Mouse (Mus musculus) limb, embryonic 15.5 days (tissue): ENCODE results near the gene Ppil6. TPM values are rescaled to one million over a fixed set of nuclear protein-coding genes. Genes with fewer than 3 reads are reported as not detected.
A peak's percentile ranks its signal among the peaks of the same experiment; 100 is the strongest.

Experiments
- ATAC-seq: fragments of 200-750 bp; cut with Nextera tagmentation; 2 replicates; pipeline ENCODE4 v1.8.0; 2017; ENCODE audit warnings: low read depth, moderate TSS enrichment; ENCODE audit not compliant: insufficient number of reproducible peaks, low FRiP score, low TSS enrichment
- H3K27ac ChIP-seq: fragments of 300-500 bp; sonication (generic); 2 replicates; pipeline ENCODE4 v1.5.1; 2015; ENCODE audit warnings: moderate library complexity, mild to moderate bottlenecking, inconsistent platforms
- H3K27me3 ChIP-seq: fragments of 300-500 bp; sonication (generic); 2 replicates; pipeline ENCODE4 v1.6.1; 2015; ENCODE audit warnings: inconsistent platforms
- H3K36me3 ChIP-seq: fragments of 300-500 bp; sonication (generic); 2 replicates; pipeline ENCODE4 v1.6.1; 2015; ENCODE audit warnings: inconsistent platforms
- H3K4me1 ChIP-seq: fragments of 300-500 bp; sonication (generic); 2 replicates; pipeline ENCODE4 v1.6.1; 2015; ENCODE audit warnings: inconsistent platforms
- H3K4me2 ChIP-seq: fragments of 300-500 bp; sonication (generic); 2 replicates; pipeline ENCODE4 v1.6.1; 2015; ENCODE audit warnings: mild to moderate bottlenecking, inconsistent platforms
- H3K4me3 ChIP-seq: fragments of 300-500 bp; sonication (generic); 2 replicates; pipeline ENCODE4 v1.5.1; 2015; ENCODE audit warnings: mild to moderate bottlenecking, inconsistent platforms
- H3K9ac ChIP-seq: fragments of 300-500 bp; sonication (generic); 2 replicates; pipeline ENCODE4 v1.6.1; 2015; ENCODE audit warnings: inconsistent platforms
- H3K9me3 ChIP-seq: fragments of 300-500 bp; sonication (generic); 2 replicates; pipeline ENCODE4 v1.6.1; 2016; ENCODE audit warnings: inconsistent platforms
- WGBS: fragments of 180-500 bp; shearing (Covaris S2); methylation state at CpG from one replicate; pipeline ENCODE4 v1.1.7; 2015; 5-methylcytosine and 5-hydroxymethylcytosine counted together
- polyA plus RNA-seq: library from polyadenylated mRNA; unstranded; fragments of >200 nt; fragmentation: Nextera tagmentation; extraction: Ambion mirVana; gene quantifications from 2 replicates; pipeline ENCODE4 v1.2.1, GENCODE M21; 2015

Ppil6 gene
- polyA plus RNA-seq, 1 experiment from 2014 or later, result 0.18 TPM

DNA sequence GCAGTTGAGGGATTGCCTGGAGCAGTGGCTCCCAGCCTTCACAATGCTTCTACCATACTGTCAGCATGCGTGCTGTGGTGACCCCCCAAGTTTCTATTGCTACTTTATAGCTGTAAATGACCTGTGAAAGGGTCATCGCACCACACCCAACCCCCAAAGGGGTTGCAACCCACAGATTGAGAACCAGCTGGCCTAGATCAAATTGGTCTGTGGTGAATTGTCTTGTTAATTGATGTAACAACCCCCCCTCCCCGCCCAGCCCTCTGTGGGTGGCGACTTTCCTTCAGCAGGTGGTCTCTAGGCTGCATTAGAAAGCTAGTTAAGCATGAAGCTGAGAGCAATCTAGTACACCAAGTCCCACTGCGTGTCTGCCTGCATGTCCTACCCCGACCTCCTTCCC is 22.9 kb upstream of the Ppil6 start:
- ATAC-seq, result no peak
- H3K9ac ChIP-seq, result no peak overlapping the region
- no peak overlapping the region for H3K27ac ChIP-seq
- no peaks in the 10 kb centered on the region for H3K4me1 ChIP-seq
- no peaks in the 10 kb centered on the region for H3K9me3 ChIP-seq
- H3K4me3 ChIP-seq, result no peak overlapping the region
- WGBS, result 42% methylated on average over 6 of the region's 6 CpGs
- no peaks in the 10 kb centered on the region for H3K27me3 ChIP-seq
- H3K36me3 ChIP-seq, result peaks cover 23% of the 10 kb centered on the region
- no peak overlapping the region for H3K4me2 ChIP-seq

DNA sequence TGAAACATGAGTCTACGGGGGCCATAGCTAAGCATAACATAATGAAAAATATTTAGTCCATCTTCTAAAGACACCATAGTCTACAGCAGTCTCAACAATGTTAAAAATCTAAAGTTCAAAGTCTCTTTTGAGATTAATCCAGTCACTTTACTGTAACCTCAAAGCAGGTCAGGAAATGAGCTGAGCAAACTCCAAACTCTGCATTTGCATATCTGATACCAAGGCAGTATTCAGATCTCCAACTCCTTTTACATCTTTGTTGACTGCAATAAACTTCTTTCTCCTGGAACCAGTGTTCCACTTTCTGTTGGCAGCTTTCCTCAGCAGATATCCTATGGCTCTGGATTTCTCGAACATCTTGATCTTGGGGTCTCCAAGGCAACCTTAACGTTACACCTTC is 19.5 kb upstream of the Ppil6 start:
- no peak overlapping the region for H3K27ac ChIP-seq
- H3K9ac ChIP-seq, result no peak overlapping the region
- peaks cover 7% of the 10 kb centered on the region for H3K4me1 ChIP-seq
- no peaks in the 10 kb centered on the region for H3K9me3 ChIP-seq
- peaks cover 8% of the 10 kb centered on the region; the same call in 1 of the 2 replicates for H3K36me3 ChIP-seq
- no peak overlapping the region for H3K4me3 ChIP-seq
- H3K4me2 ChIP-seq, result no peak overlapping the region
- WGBS, result 77% methylated on average over 3 of the region's 3 CpGs
- no peaks in the 10 kb centered on the region for H3K27me3 ChIP-seq
- ATAC-seq, result no peak

DNA sequence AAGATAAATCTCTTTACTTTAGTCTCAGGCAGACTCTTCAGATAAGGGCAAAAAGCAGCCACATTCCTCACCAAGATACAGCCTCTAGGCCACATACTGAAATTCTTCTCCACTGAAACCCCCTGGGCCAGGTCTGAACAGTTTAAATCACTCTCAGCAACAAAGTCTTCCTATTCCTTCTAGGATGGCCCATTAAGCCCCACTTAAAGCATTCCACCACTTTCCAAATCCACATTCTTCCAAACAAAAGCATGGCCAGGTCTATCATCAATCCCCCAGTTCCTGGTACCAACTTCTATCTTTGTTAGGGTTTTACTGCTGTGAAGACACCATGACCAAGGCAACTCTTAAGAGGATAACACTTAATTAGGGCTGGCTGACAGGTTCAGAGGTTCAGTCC is 17.7 kb upstream of the Ppil6 start:
- no peak overlapping the region for H3K27ac ChIP-seq
- H3K4me3 ChIP-seq, result no peak overlapping the region
- H3K27me3 ChIP-seq, result no peaks in the 10 kb centered on the region
- H3K36me3 ChIP-seq, result no peaks in the 10 kb centered on the region
- H3K4me2 ChIP-seq, result no peak overlapping the region
- H3K9me3 ChIP-seq, result no peaks in the 10 kb centered on the region
- no peak overlapping the region for H3K9ac ChIP-seq
- no peak for ATAC-seq
- peaks cover 20% of the 10 kb centered on the region for H3K4me1 ChIP-seq

GRCm38 (mm10) chr10:41472962-41473481 is 17.2 kb upstream of the Ppil6 start:
- no peak for ATAC-seq
- Histone ChIP-seq H3K27ac (no peak overlapping the region), H3K9me3 (no peaks in the 10 kb centered on the region), H3K9ac (no peak overlapping the region), H3K4me1 (peaks cover 25% of the 10 kb centered on the region), H3K27me3 (no peaks in the 10 kb centered on the region), H3K4me3 (no peak overlapping the region), H3K36me3 (no peaks in the 10 kb centered on the region), H3K4me2 (no peak overlapping the region)
- WGBS, result 71% methylated on average over 5 of the region's 5 CpGs

DNA sequence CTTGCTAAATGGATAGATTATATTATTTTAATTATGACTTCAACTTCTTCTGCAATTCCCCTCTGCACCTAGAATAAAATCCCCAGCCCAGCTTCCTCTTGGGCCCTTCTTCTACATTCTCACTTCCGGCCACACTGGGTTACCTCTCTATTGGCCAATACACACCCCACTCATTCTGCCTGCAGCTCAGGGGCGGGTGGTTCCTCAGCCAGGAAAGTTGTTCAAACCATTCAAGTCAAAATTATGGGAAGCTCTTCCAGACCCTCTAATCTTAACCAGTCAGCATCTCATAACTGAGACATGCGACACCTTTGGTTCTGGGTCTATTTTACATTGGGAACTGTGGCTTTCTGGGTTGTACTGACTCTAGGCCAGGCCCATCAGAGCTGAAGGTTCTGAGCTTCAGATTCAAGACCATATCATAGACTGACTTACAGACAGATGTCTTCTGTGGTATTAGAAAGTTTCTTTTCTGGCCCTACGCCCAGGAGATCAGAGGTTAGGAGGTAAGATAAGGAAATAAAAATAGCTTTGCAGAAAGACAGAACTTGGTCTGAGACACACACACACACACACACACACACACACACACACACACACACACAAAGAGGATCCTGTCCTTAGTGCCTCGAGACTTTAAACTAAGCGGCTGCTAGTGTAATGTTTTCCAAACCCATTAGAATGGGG is 16.3 kb upstream of the Ppil6 start:
- WGBS, result 75% methylated on average over 6 of the region's 6 CpGs
- Histone ChIP-seq H3K27ac (no peak overlapping the region), H3K27me3 (no peaks in the 10 kb centered on the region), H3K36me3 (peaks cover 3% of the 10 kb centered on the region; the same call in 1 of the 2 replicates), H3K4me2 (no peak overlapping the region), H3K4me1 (peaks cover 28% of the 10 kb centered on the region), H3K9me3 (no peaks in the 10 kb centered on the region), H3K4me3 (no peak overlapping the region), H3K9ac (no peak overlapping the region)
- ATAC-seq, result no peak

- Histone ChIP-seq H3K36me3 (peaks cover 13% of the 10 kb centered on the region), H3K27ac (peak overlapping the region; percentile 48), H3K4me3 (no peak overlapping the region), H3K4me1 (peaks cover 30% of the 10 kb centered on the region), H3K27me3 (no peaks in the 10 kb centered on the region), H3K9ac (no peak overlapping the region), H3K9me3 (no peaks in the 10 kb centered on the region), H3K4me2 (no peak overlapping the region)
- no peak for ATAC-seq
- 64% methylated on average over 1 of the region's 1 CpGs for whole genome bisulfite sequencing
Measured at GRCm38 (mm10) chr10:41474981-41475391, 15.3 kb upstream of the Ppil6 start.

DNA sequence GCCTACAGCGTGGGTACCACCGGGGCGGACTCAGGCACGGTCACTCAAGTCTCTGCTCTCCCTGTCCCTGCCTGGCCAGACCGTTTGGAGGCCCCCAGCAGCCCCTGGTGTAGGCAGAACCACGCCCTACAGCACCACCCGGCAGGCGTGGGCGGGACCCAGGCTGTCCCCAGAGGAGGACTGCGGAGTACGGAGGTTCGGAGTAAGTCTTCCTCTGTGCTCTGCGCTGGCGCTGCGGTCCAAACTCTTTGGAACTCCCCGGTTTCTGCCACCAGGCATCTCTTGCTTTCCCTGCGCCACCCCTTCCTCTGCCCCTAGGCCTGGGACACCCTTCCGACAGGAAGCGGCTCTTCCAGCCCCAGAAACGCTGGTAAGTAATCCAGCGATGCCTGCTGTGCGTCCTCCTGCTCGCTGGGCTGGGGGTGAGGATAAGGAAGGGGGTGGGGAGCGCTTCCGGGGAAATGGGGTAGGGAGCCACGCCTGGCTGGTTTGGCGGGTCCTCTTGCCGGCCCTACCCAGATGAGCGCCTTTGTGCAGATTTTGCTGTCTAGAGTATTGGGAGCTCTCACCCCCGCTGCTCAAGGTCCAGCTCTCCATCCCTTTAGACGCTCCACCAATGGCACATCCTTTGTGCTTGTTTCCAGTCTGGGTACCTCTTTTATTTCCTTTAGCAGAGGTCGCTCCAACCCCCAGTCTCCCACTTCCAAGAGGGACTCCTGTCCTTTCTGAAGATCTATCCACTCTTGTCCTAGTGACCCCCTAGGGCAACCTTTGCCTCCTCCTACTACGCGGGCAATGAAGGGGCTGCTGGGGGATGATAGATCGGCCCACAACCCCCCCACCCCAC is 13.8 kb upstream of the Ppil6 start, which contains the start of gene Mical1:
Mical1 (plus strand) TSS at position 144 of the 847 bp plus-strand sequence.
- WGBS, result under 1% methylated on average over 35 of the region's 35 CpGs
- H3K9ac ChIP-seq, result peak within 1 kb of the TSS; percentile 33
- H3K27me3 ChIP-seq, result no peaks in the 10 kb centered on the region
- H3K4me3 ChIP-seq, result peak within 1 kb of the TSS; percentile 60
- ATAC-seq, result peak; percentile 72
- peak within 1 kb of the TSS; percentile 82 for H3K4me2 ChIP-seq
- H3K36me3 ChIP-seq, result peaks cover 23% of the 10 kb centered on the region
- no peaks in the 10 kb centered on the region for H3K9me3 ChIP-seq
- peak within 1 kb of the TSS; percentile 85 for H3K27ac ChIP-seq
- peaks cover 31% of the 10 kb centered on the region for H3K4me1 ChIP-seq

DNA sequence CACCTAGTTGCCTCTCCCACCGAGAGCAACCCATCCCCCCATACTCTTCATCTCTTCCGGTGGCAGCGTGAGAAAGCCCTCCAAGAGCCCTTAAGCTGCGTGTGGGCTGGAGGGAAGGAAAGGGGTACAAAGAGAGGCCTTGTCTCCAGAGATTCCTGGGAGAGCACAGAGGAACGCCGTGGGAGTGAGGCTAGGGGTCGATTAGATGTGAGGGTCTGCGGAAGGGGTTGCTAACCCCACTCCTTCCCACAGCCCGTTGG is 13.3 kb upstream of the Ppil6 start:
- Histone ChIP-seq H3K27ac (peak overlapping the region; percentile 85), H3K4me2 (peak overlapping the region; percentile 82), H3K9me3 (no peaks in the 10 kb centered on the region), H3K4me3 (peak overlapping the region; percentile 60), H3K9ac (peak overlapping the region; percentile 33), H3K4me1 (peaks cover 31% of the 10 kb centered on the region), H3K27me3 (no peaks in the 10 kb centered on the region), H3K36me3 (peaks cover 28% of the 10 kb centered on the region)
- WGBS, result 0% methylated on average over 9 of the region's 9 CpGs
- no peak for ATAC-seq

- 5% methylated on average over 20 of the region's 20 CpGs for WGBS
- ATAC-seq, result peak; percentile 61; the same call in 1 of the 2 replicates
- Histone ChIP-seq H3K27ac (peak overlapping the region; percentile 85), H3K9ac (peak overlapping the region; percentile 33), H3K36me3 (peaks cover 34% of the 10 kb centered on the region), H3K4me2 (peak overlapping the region; percentile 82), H3K27me3 (no peaks in the 10 kb centered on the region), H3K9me3 (no peaks in the 10 kb centered on the region), H3K4me3 (peak overlapping the region; percentile 60), H3K4me1 (peaks cover 31% of the 10 kb centered on the region)
Measured at GRCm38 (mm10) chr10:41477278-41478181, 12.7 kb upstream of the Ppil6 start.

DNA sequence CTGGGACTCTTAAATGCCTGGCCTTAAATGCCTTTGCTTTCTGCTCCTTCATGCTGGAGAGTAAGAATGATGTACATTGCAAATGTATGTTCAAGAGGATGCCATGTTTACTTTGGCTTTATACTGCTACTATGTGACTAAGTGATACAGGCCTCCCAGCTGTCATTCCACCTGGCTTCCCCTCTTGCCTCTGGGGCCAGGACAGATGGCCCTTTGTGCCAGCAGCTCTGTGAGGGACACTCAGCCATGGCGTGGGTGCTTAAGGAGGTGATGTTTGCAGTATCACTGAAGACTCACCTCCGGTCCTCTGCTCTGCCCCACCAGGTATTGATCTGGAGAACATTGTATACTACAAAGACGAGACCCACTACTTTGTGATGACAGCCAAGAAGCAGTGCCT is 10.3 kb upstream of the Ppil6 start:
- H3K4me3 ChIP-seq, result no peak overlapping the region
- H3K4me2 ChIP-seq, result no peak overlapping the region
- peaks cover 58% of the 10 kb centered on the region for H3K36me3 ChIP-seq
- no peak for ATAC-seq
- 91% methylated on average over 3 of the region's 3 CpGs for WGBS
- no peaks in the 10 kb centered on the region for H3K27me3 ChIP-seq
- no peak overlapping the region for H3K27ac ChIP-seq
- peaks cover 29% of the 10 kb centered on the region for H3K4me1 ChIP-seq
- H3K9me3 ChIP-seq, result no peaks in the 10 kb centered on the region
- H3K9ac ChIP-seq, result no peak overlapping the region

GRCm38 (mm10) chr10:41480938-41481880 is 9.0 kb upstream of the Ppil6 start:
- 71% methylated on average over 33 of the region's 33 CpGs for WGBS
- H3K36me3 ChIP-seq, result peaks cover 71% of the 10 kb centered on the region
- no peak overlapping the region for H3K4me3 ChIP-seq
- no peaks in the 10 kb centered on the region for H3K9me3 ChIP-seq
- no peak overlapping the region for H3K9ac ChIP-seq
- no peak for ATAC-seq
- no peak overlapping the region for H3K27ac ChIP-seq
- no peaks in the 10 kb centered on the region for H3K27me3 ChIP-seq
- peaks cover 19% of the 10 kb centered on the region for H3K4me1 ChIP-seq
- no peak overlapping the region for H3K4me2 ChIP-seq
